Comparison of ENCODE assay signal across 8 mouse cellular contexts in the genomic region with DNA sequence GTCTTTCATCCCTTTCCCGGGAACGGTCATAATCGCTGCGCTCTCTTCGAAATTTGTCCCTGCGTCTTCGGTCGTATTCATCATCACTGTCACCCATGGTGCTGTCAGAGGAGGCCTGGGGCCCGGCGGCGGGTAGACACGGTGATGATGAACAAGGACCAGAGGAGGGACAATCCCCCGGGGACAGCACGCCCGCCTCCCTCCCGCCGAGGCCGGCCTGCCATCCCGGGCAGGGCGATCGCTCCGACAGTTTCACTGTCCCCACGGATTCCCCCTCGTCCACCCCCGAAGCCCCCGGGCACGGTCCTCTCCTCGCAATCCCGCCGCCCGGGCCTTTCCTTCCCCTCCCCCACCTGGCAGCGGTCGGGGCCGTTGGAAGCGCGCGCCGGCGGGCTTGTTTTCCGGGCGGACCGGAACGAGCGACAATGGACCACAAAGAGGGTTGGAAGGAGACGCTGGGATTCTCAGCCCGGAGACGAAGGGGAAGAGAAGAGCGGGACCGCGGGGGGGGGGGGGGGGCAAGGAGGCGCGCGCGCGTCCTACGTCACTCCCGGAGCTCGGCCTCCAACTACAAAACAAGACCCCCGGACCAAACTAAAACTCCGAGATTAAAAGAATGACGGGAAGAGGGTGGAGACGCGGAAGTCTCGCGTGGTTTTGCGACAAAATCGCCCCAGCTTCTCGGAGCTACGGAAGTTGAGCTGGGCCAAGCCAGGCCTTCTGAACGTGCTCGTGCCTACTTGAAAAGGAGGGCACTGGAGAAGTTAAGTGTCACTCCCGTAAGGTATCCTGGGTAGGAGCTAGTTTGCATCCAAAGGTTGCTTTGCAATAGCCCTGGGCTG. TPM values are rescaled to one million over a fixed set of nuclear protein-coding genes. Genes with fewer than 3 reads are reported as not detected.
DNase-seq lines count a peak whose midpoint lies in the region; ATAC-seq and TF ChIP-seq lines count a peak whose summit lies in the region.

A gene (minus strand): TSS at position 604 of the 842 bp plus-strand sequence.

- no peaks in the 10 kb centered on the region for H3K27me3 ChIP-seq in CH12.LX (replicated peaks)
- no peaks in the 10 kb centered on the region for H3K27me3 ChIP-seq in forebrain, embryonic 10.5 days (ENCODE audit: poor library complexity, severe bottlenecking)
- H3K27me3 ChIP-seq in heart, embryonic 15.5 days = no peaks in the 10 kb centered on the region
- no peaks in the 10 kb centered on the region for H3K27me3 ChIP-seq in liver, embryonic 16.5 days (ENCODE audit: control insufficient read depth, insufficient read depth, low read depth, low read length)
- H3K27me3 ChIP-seq in neural tube, embryonic 13.5 days = no peaks in the 10 kb centered on the region
- H3K27me3 ChIP-seq in testis, adult 2 months (ENCODE audit: control insufficient read depth, insufficient read depth, low read length) = no peaks in the 10 kb centered on the region

- H3K9ac ChIP-seq in CH12.LX (ENCODE audit: insufficient read depth, low read depth) = peak within 1 kb of the TSS; percentile 89
- H3K9ac ChIP-seq in heart, embryonic 15.5 days = peak within 1 kb of the TSS; percentile 97
- peak within 1 kb of the TSS; percentile 95 for H3K9ac ChIP-seq in liver, embryonic 16.5 days (ENCODE audit: low read depth, low read length)
- peak within 1 kb of the TSS; percentile 97 for H3K9ac ChIP-seq in neural tube, embryonic 13.5 days

- TF ChIP-seq EP300 in CH12.LX (IDR thresholded peaks at IDR 0.05; ENCODE audit: low read length) = no peak

- peaks cover 54% of the 10 kb centered on the region for H3K79me2 ChIP-seq in CH12.LX (replicated peaks; ENCODE audit: control insufficient read depth, extremely low read depth, insufficient read depth, poor library complexity, severe bottlenecking)

- under 1% methylated on average over 69 of the region's 72 CpGs for WGBS in forebrain, embryonic 10.5 days
- WGBS in heart, embryonic 15.5 days = under 1% methylated on average over 72 of the region's 72 CpGs
- under 1% methylated on average over 69 of the region's 72 CpGs for WGBS in liver, embryonic 16.5 days (ENCODE audit: insufficient replicate concordance)
- WGBS in neural tube, embryonic 13.5 days = 0% methylated on average over 65 of the region's 72 CpGs

- H3K36me3 ChIP-seq in CH12.LX (replicated peaks in 1 of 2; ENCODE audit: control insufficient read depth in 1 of 2, insufficient read depth in 1 of 2, low read length in 1 of 2) = peaks cover 17 to 55% of the 10 kb centered on the region in 2 experiments
- peaks cover 79% of the 10 kb centered on the region for H3K36me3 ChIP-seq in forebrain, embryonic 10.5 days (replicated peaks)
- peaks cover 50% of the 10 kb centered on the region for H3K36me3 ChIP-seq in heart, embryonic 15.5 days
- H3K36me3 ChIP-seq in liver, embryonic 16.5 days (ENCODE audit: control insufficient read depth, insufficient read depth) = peaks cover 28% of the 10 kb centered on the region
- H3K36me3 ChIP-seq in neural tube, embryonic 13.5 days = peaks cover 56% of the 10 kb centered on the region
- H3K36me3 ChIP-seq in testis, adult 2 months (ENCODE audit: control insufficient read depth, insufficient read depth, low read length) = peaks cover 5% of the 10 kb centered on the region

- dilution Hi-C loops in CH12.LX (cut with MboI; ENCODE audit: extremely low pct_ligation_motif_present, extremely low pct_unique_long_range_greater_than_20kb, low sequenced_read_pairs) = no loop called here

- H3K4me2 ChIP-seq in CH12.LX (ENCODE audit: insufficient read depth, low read depth, poor library complexity, severe bottlenecking) = peak within 1 kb of the TSS; percentile 93
- H3K4me2 ChIP-seq in heart, embryonic 15.5 days = peak within 1 kb of the TSS; percentile 64
- H3K4me2 ChIP-seq in liver, embryonic 16.5 days (ENCODE audit: low read depth, low read length) = peak within 1 kb of the TSS; percentile 74
- H3K4me2 ChIP-seq in neural tube, embryonic 13.5 days = peak within 1 kb of the TSS; percentile 85

- no peak for TF ChIP-seq RAD21 in CH12.LX (IDR thresholded peaks at IDR 0.05; ENCODE audit: low read depth, low read length)

- no peak for TF ChIP-seq CTCF in CH12.LX (conservative IDR thresholded peaks at IDR 0.05 in 1 of 2, IDR thresholded peaks at IDR 0.05 in 1 of 2; ENCODE audit: low read depth in 2 of 2, low read length in 2 of 2)
- no peak for TF ChIP-seq CTCF in testis, adult 2 months (IDR thresholded peaks at IDR 0.05; ENCODE audit: control insufficient read depth, insufficient read depth, insufficient replicate concordance, low read depth, low read length)

- H3K27ac ChIP-seq in CH12.LX (ENCODE audit: insufficient read depth, low read depth) = peak within 1 kb of the TSS; percentile 89
- H3K27ac ChIP-seq in forebrain, embryonic 10.5 days = peak within 1 kb of the TSS; percentile 97
- peak within 1 kb of the TSS; percentile 96 for H3K27ac ChIP-seq in heart, embryonic 15.5 days
- peak within 1 kb of the TSS; percentile 91 for H3K27ac ChIP-seq in liver, embryonic 16.5 days (ENCODE audit: low read length)
- H3K27ac ChIP-seq in neural tube, embryonic 13.5 days (replicated peaks) = peak within 1 kb of the TSS; percentile 98
- H3K27ac ChIP-seq in testis, adult 2 months (ENCODE audit: control insufficient read depth, insufficient read depth, low read depth, low read length) = peak within 1 kb of the TSS; percentile 79

- peak; percentile 82 for ATAC-seq in heart, embryonic 15.5 days (replicated peaks; ENCODE audit: insufficient number of reproducible peaks, insufficient read depth, low FRiP score, low read depth)
- peak; percentile 85 for ATAC-seq in liver, embryonic 16.5 days (ENCODE audit: low read depth)
- peak; percentile 88 for ATAC-seq in neural tube, embryonic 13.5 days (ENCODE audit: low read depth)

- in situ Hi-C loops in CH12.LX (cut with MboI; ENCODE audit: low pct_ligation_motif_present, low pct_unique_long_range_greater_than_20kb, low sequenced_read_pairs) = no loop called here

- TF ChIP-seq POLR2A in CH12.LX (IDR thresholded peaks at IDR 0.05; ENCODE audit: low read depth, low read length) = peak; percentile 94
- TF ChIP-seq POLR2A in testis, adult 2 months (IDR thresholded peaks at IDR 0.05; ENCODE audit: control insufficient read depth, low read depth, low read length) = no peak; the same call in 1 of the 2 replicates

- peaks cover 12 to 64% of the 10 kb centered on the region in 2 experiments for H3K4me1 ChIP-seq in CH12.LX (ENCODE audit: control insufficient read depth in 1 of 2, insufficient read depth in 2 of 2)
- peaks cover 52% of the 10 kb centered on the region for H3K4me1 ChIP-seq in forebrain, embryonic 10.5 days
- H3K4me1 ChIP-seq in heart, embryonic 15.5 days (replicated peaks) = peaks cover 51% of the 10 kb centered on the region
- peaks cover 32% of the 10 kb centered on the region for H3K4me1 ChIP-seq in liver, embryonic 16.5 days (ENCODE audit: control insufficient read depth, low read depth, low read length)
- peaks cover 50% of the 10 kb centered on the region for H3K4me1 ChIP-seq in neural tube, embryonic 13.5 days (replicated peaks)
- peaks cover 2% of the 10 kb centered on the region for H3K4me1 ChIP-seq in testis, adult 2 months (ENCODE audit: control insufficient read depth, insufficient read depth, low read length)

- H3K4me3 ChIP-seq in CH12.LX (replicated peaks in 1 of 3; ENCODE audit: low read depth in 2 of 3, low read length in 2 of 3, poor library complexity in 1 of 3) = peak within 1 kb of the TSS; percentile 82 to 88 (median 83)
- H3K4me3 ChIP-seq in forebrain, embryonic 10.5 days = peak within 1 kb of the TSS; percentile 95
- peak within 1 kb of the TSS; percentile 96 for H3K4me3 ChIP-seq in heart, embryonic 15.5 days
- H3K4me3 ChIP-seq in liver, embryonic 16.5 days (ENCODE audit: low read depth, low read length) = peak within 1 kb of the TSS; percentile 93
- H3K4me3 ChIP-seq in neural tube, embryonic 13.5 days = peak within 1 kb of the TSS; percentile 95
- H3K4me3 ChIP-seq in testis, adult 2 months (ENCODE audit: control insufficient read depth, low read depth, low read length) = peak within 1 kb of the TSS; percentile 87

- DNase-seq in CH12.LX (ENCODE audit: extremely low read depth) = peak; percentile 96
- DNase-seq in c-Kit-positive CD71-negative TER-119-negative erythroid progenitor cells, embryonic 14.5 days (ENCODE audit: low read depth) = peak; percentile 92
- peak; percentile 94 for DNase-seq in forebrain, embryonic 10.5 days (ENCODE audit: extremely low spot score, low spot score)
- peak; percentile 93 to 96 for DNase-seq in kidney, postnatal 25 days

- H3K9me3 ChIP-seq in CH12.LX (replicated peaks; ENCODE audit: low read length) = peaks cover 6% of the 10 kb centered on the region
- peaks cover 7% of the 10 kb centered on the region; the same call in 1 of the 2 replicates for H3K9me3 ChIP-seq in forebrain, embryonic 10.5 days
- H3K9me3 ChIP-seq in heart, embryonic 15.5 days (replicated peaks) = no peaks in the 10 kb centered on the region
- no peaks in the 10 kb centered on the region for H3K9me3 ChIP-seq in liver, embryonic 16.5 days (replicated peaks; ENCODE audit: control insufficient read depth, low read length)
- no peaks in the 10 kb centered on the region for H3K9me3 ChIP-seq in neural tube, embryonic 13.5 days

TF ChIP-seq in CH12.LX, 34 proteins besides CTCF, POLR2A, EP300 and RAD21 (continues in another document):
- TF ChIP-seq KAT2A (IDR thresholded peaks at IDR 0.05; ENCODE audit: insufficient replicate concordance, low read length) = peak; percentile 69; the same call in 1 of the 2 replicates
- TF ChIP-seq ZKSCAN1 (IDR thresholded peaks at IDR 0.05; ENCODE audit: borderline replicate concordance, low read depth, low read length) = no peak
- TF ChIP-seq RCOR1 (conservative IDR thresholded peaks at IDR 0.05; ENCODE audit: low read depth, low read length) = no peak
- peak; percentile 70; the same call in 1 of the 2 replicates for TF ChIP-seq MXI1 (IDR thresholded peaks at IDR 0.05; ENCODE audit: low read depth, low read length)
- peak; percentile 81 for TF ChIP-seq NELFE (IDR thresholded peaks at IDR 0.05; ENCODE audit: low read depth, low read length)
- no peak for TF ChIP-seq ZC3H11A (IDR thresholded peaks at IDR 0.05; ENCODE audit: low read depth, low read length)
- peak; percentile 77 for TF ChIP-seq MAX (IDR thresholded peaks at IDR 0.05; ENCODE audit: low read length)
- peak; percentile 98 for TF ChIP-seq CHD2 (IDR thresholded peaks at IDR 0.05; ENCODE audit: low read length)
- no peak for TF ChIP-seq JUND (conservative IDR thresholded peaks at IDR 0.05; ENCODE audit: low read depth, low read length)
- no peak for TF ChIP-seq NRF1 (IDR thresholded peaks at IDR 0.05; ENCODE audit: low read depth, low read length)

RNA-seq across cellular contexts. Expression of the gene that starts here (rescaled TPM):
- 165 and 267 TPM in 2 replicates for total RNA-seq in CH12.LX (2012; rRNA removed)
- 148 and 183 TPM in 2 replicates for total RNA-seq in CH12.LX (2014; rRNA removed)
- 493 and 576 TPM in 2 replicates for polyA plus RNA-seq in CH12.LX (2012; ENCODE audit: insufficient read length, low read depth)
- polyA plus RNA-seq in forebrain, embryonic 10.5 days (2016; fragmentation: Nextera tagmentation; extraction: Ambion mirVana) = 205 and 209 TPM in 2 replicates
- 70.5 and 95.7 TPM in 2 replicates for polyA plus RNA-seq in heart, embryonic 15.5 days (2015; fragmentation: Nextera tagmentation; extraction: Ambion mirVana)
- 68.0 and 69.7 TPM in 2 replicates for polyA plus RNA-seq in liver, embryonic 16.5 days (2015; fragmentation: Nextera tagmentation; extraction: Ambion mirVana)
- polyA plus RNA-seq in neural tube, embryonic 13.5 days (2015; fragmentation: Nextera tagmentation; extraction: Ambion mirVana) = 102 and 115 TPM in 2 replicates
- polyA plus RNA-seq in testis, adult 2 months (2012; rRNA removed) = 174 and 178 TPM in 2 replicates

Comparison
In these comparisons a context has a peak if more than half of its experiments do, and no peak if none do; other contexts are left out.
1. Peak in every context shown above with its lines: DNase-seq, ATAC-seq, H3K4me3 ChIP-seq and H3K27ac ChIP-seq.